Comparison of ENCODE assay signal across 7 mouse cellular contexts in the genomic region with DNA sequence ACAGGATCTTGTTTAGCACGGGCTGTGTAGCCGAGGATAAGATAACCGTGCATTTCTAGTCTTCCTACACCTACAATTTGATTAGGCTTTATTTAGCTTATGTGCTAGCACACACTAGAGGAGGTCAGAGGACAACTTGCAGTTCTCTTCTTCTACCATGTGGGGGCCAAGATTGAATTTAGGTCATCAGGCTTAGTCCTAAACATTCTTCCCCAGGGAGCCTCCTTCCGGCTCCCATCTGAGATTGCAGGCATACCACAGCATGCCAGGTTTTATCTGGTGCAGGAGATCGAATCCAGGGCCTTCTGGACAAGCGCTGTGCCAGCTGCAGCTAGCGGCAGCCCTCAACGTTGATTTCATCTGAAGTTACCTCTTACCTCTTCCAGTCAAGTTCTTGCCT. TPM values are rescaled to one million over a fixed set of nuclear protein-coding genes. Genes with fewer than 3 reads are reported as not detected.
DNase-seq lines count a peak whose midpoint lies in the region; ATAC-seq and TF ChIP-seq lines count a peak whose summit lies in the region.

No protein-coding gene starts in this region.

- peaks cover 9% of the 10 kb centered on the region for H3K4me1 ChIP-seq in kidney, embryonic 16.5 days (ENCODE audit: insufficient read depth, low read length)
- H3K4me1 ChIP-seq in limb, embryonic 14.5 days (ENCODE audit: control insufficient read depth, insufficient read depth, low read length): peaks cover 5% of the 10 kb centered on the region; the same call in 1 of the 2 replicates

- no peak overlapping the region for H3K4me2 ChIP-seq in kidney, embryonic 16.5 days (replicated peaks; ENCODE audit: low read depth, low read length)
- H3K4me2 ChIP-seq in limb, embryonic 14.5 days (replicated peaks; ENCODE audit: low read depth, low read length, severe bottlenecking): no peak overlapping the region

- no peak for TF ChIP-seq POLR2A in limb, embryonic 14.5 days (IDR thresholded peaks at IDR 0.05; ENCODE audit: borderline replicate concordance, extremely low read depth, insufficient read depth, insufficient read length)

- no peak overlapping the region for H3K9ac ChIP-seq in kidney, embryonic 16.5 days (replicated peaks; ENCODE audit: low read length)
- no peak overlapping the region for H3K9ac ChIP-seq in limb, embryonic 14.5 days (ENCODE audit: low read depth, low read length, severe bottlenecking)

- 34% methylated on average over 8 of the region's 8 CpGs for WGBS in kidney, embryonic 16.5 days
- 20% methylated on average over 8 of the region's 8 CpGs for WGBS in limb, embryonic 14.5 days

- 0 out of 2 replicates have a peak, but pooled peaks have one; percentile 26 for ATAC-seq in kidney, embryonic 16.5 days (ENCODE audit: low FRiP score, low TSS enrichment)
- no peak for ATAC-seq in limb, embryonic 14.5 days (ENCODE audit: low FRiP score, low read depth)

- H3K4me3 ChIP-seq in kidney, embryonic 16.5 days (ENCODE audit: low read length): no peak overlapping the region
- no peak overlapping the region for H3K4me3 ChIP-seq in limb, embryonic 14.5 days (replicated peaks; ENCODE audit: low read length)

- H3K9me3 ChIP-seq in kidney, embryonic 16.5 days (ENCODE audit: low read length): no peaks in the 10 kb centered on the region
- no peaks in the 10 kb centered on the region for H3K9me3 ChIP-seq in limb, embryonic 14.5 days (ENCODE audit: control insufficient read depth, low read length)

- no peaks in the 10 kb centered on the region for H3K27me3 ChIP-seq in kidney, embryonic 16.5 days (ENCODE audit: insufficient read depth, low read length)
- H3K27me3 ChIP-seq in limb, embryonic 14.5 days (ENCODE audit: control insufficient read depth, insufficient read depth, low read length): no peaks in the 10 kb centered on the region

- DNase-seq in kidney, adult 18-20 months: no peak
- peak; percentile 70 for DNase-seq in MN1 (ENCODE audit: low spot score)
- peak; percentile 81 for DNase-seq in embryo, embryonic 11 days
- peak; percentile 66 for DNase-seq in limb, embryonic 14.5 days (ENCODE audit: low spot score)
- DNase-seq in spleen, adult 18-20 months: no peak
- no peak for DNase-seq in layer of hippocampus, postnatal 25 days (ENCODE audit: extremely low spot score in 1 of 2, low spot score in 1 of 2)

- H3K27ac ChIP-seq in kidney, embryonic 16.5 days (ENCODE audit: low read length): no peak overlapping the region
- H3K27ac ChIP-seq in limb, embryonic 14.5 days (replicated peaks; ENCODE audit: low read depth, low read length): no peak overlapping the region

- H3K36me3 ChIP-seq in kidney, embryonic 16.5 days (ENCODE audit: insufficient read depth, low read length): no peaks in the 10 kb centered on the region
- no peaks in the 10 kb centered on the region for H3K36me3 ChIP-seq in limb, embryonic 14.5 days (ENCODE audit: control insufficient read depth, insufficient read depth, low read length)

RNA-seq across cellular contexts. Expression of a gene that starts 23.2 kb away (rescaled TPM):
- polyA plus RNA-seq in kidney, embryonic 16.5 days (2015; fragmentation: Nextera tagmentation; extraction: Ambion mirVana): 50.7 and 59.2 TPM in 2 replicates
- 23.1 and 28.3 TPM in 2 replicates for polyA plus RNA-seq in limb, embryonic 14.5 days (2012; rRNA removed)
- polyA plus RNA-seq in limb, embryonic 14.5 days (2014; fragmentation: Nextera tagmentation; extraction: Ambion mirVana): 45.6 and 50.5 TPM in 2 replicates
- total RNA-seq in layer of hippocampus, postnatal 25 days (2021): 1 to 10 TPM; 4.8 to 6.2 TPM

RNA-seq across cellular contexts. Expression of a gene that starts 32.7 kb away (rescaled TPM):
- polyA plus RNA-seq in kidney, embryonic 16.5 days (2015; fragmentation: Nextera tagmentation; extraction: Ambion mirVana): 9.0 and 13.5 TPM in 2 replicates
- 24.7 and 27.4 TPM in 2 replicates for polyA plus RNA-seq in limb, embryonic 14.5 days (2012; rRNA removed)
- 19.8 and 20.9 TPM in 2 replicates for polyA plus RNA-seq in limb, embryonic 14.5 days (2014; fragmentation: Nextera tagmentation; extraction: Ambion mirVana)
- 100 to 1,000 TPM; 399 to 433 TPM for total RNA-seq in layer of hippocampus, postnatal 25 days (2021)

Comparison
In these comparisons a context has a peak if more than half of its experiments do, and no peak if none do; other contexts are left out.
1. DNase-seq: peak in MN1 (single experiment), embryo, embryonic 11 days (single experiment) and limb, embryonic 14.5 days (single experiment); none in kidney, adult 18-20 months (single experiment), spleen, adult 18-20 months (0 of 2) and layer of hippocampus, postnatal 25 days (0 of 2).